Mouse (Mus musculus) stomach, embryonic 15.5 days (tissue): Measurements from ENCODE around the gene Cep350. TPM values are rescaled to one million over a fixed set of nuclear protein-coding genes. Genes with fewer than 3 reads are reported as not detected.
A peak's percentile ranks its signal among the peaks of the same experiment; 100 is the strongest.
"Not testable (repeated sequence)": the region's sequence is repeated elsewhere in the genome, so short reads cannot be mapped to it uniquely, and the experiment has no call there.

Experiments
- ATAC-seq: fragments of 200-750 bp; cut with Nextera tagmentation; 2 replicates; pipeline ENCODE4 v1.8.0; 2017; ENCODE audit warnings: low read depth, moderate number of reproducible peaks, moderate TSS enrichment; ENCODE audit not compliant: insufficient read depth, low FRiP score
- H3K27ac ChIP-seq: fragments of 300-500 bp; sonication (generic); 2 replicates; pipeline ENCODE4 v1.5.1; 2015; ENCODE audit warnings: mild to moderate bottlenecking, inconsistent platforms
- H3K27me3 ChIP-seq: fragments of 300-500 bp; sonication (generic); replicated peaks from 2 replicates; pipeline ENCODE4 v1.6.1; 2015; ENCODE audit warnings: inconsistent platforms
- H3K36me3 ChIP-seq: fragments of 300-500 bp; sonication (generic); 2 replicates; pipeline ENCODE4 v1.6.1; 2015; ENCODE audit warnings: inconsistent platforms
- H3K4me1 ChIP-seq: fragments of 300-500 bp; sonication (generic); 2 replicates; pipeline ENCODE4 v1.6.1; 2015; ENCODE audit warnings: inconsistent platforms
- H3K4me2 ChIP-seq: fragments of 300-500 bp; sonication (generic); 2 replicates; pipeline ENCODE4 v1.6.1; 2015; ENCODE audit warnings: mild to moderate bottlenecking, inconsistent platforms
- H3K4me3 ChIP-seq: fragments of 300-500 bp; sonication (generic); replicated peaks from 2 replicates; pipeline ENCODE4 v1.5.1; 2015; ENCODE audit warnings: inconsistent platforms
- H3K9ac ChIP-seq: fragments of 300-500 bp; sonication (generic); 2 replicates; pipeline ENCODE4 v1.6.1; 2015; ENCODE audit warnings: inconsistent platforms
- H3K9me3 ChIP-seq: fragments of 300-500 bp; sonication (generic); 2 replicates; pipeline ENCODE4 v1.6.1; 2016; ENCODE audit warnings: inconsistent platforms
- WGBS: fragments of 180-500 bp; shearing (Covaris S2); methylation state at CpG from one replicate; pipeline ENCODE4 v1.1.7; 2015; 5-methylcytosine and 5-hydroxymethylcytosine counted together
- polyA plus RNA-seq: library from polyadenylated mRNA; unstranded; fragments of >200 nt; fragmentation: Nextera tagmentation; extraction: Ambion mirVana; gene quantifications from 2 replicates; pipeline ENCODE4 v1.2.1, GENCODE M21; 2015

The Cep350 gene
- polyA plus RNA-seq, 1 experiment from 2014 or later, result 12.6 TPM

- no peak for ATAC-seq
- Histone ChIP-seq H3K9me3 (no peaks in the 10 kb centered on the region), H3K36me3 (no peaks in the 10 kb centered on the region), H3K4me3 (no peak overlapping the region), H3K27ac (no peak overlapping the region), H3K4me2 (no peak overlapping the region), H3K27me3 (no peaks in the 10 kb centered on the region), H3K9ac (no peak overlapping the region), H3K4me1 (no peaks in the 10 kb centered on the region)
- 45% methylated on average over 2 of the region's 2 CpGs for WGBS
Measured at GRCm38 (mm10) chr1:155974931-155975330, 1.9 kb upstream of the Cep350 start.

DNA sequence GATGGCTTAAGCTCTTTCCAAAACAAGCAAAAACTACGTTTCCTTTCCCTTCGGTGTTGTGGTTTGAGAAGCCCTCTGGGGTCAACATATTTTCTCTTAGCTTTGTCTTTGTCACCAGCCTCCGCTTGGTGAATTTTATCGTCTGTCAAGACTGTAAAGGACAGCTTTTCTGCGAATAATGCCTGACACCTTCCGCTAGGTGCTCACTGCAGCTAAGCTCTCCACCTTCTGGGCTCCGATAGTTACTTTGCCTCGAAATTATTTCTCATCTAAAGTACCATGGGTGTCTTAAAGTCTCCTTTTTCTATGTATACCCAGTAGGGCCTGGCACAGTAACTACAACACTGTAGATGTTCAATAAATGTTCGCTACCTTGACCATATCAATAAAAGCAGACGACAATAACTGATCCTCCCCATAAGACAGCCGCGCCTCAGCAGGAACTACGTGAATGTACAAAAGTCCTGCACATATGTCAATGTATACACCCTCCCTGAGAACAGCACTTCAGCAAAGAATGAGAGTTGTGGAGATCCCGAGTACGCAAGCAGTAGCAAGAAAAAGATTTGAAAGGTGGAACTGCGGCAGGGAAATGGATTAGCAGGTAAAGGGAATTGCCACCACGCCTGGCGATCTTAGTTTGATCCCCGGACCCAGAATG lies 794 bp upstream of the Cep350 start:
- Histone ChIP-seq H3K4me1 (no peaks in the 10 kb centered on the region), H3K4me3 (peak overlapping the region; percentile 69), H3K4me2 (peak overlapping the region; percentile 76), H3K36me3 (no peaks in the 10 kb centered on the region), H3K27ac (peak overlapping the region; percentile 95), H3K27me3 (no peaks in the 10 kb centered on the region), H3K9me3 (no peaks in the 10 kb centered on the region), H3K9ac (peak overlapping the region; percentile 52)
- no peak for ATAC-seq
- WGBS, result 5% methylated on average over 19 of the region's 19 CpGs

DNA sequence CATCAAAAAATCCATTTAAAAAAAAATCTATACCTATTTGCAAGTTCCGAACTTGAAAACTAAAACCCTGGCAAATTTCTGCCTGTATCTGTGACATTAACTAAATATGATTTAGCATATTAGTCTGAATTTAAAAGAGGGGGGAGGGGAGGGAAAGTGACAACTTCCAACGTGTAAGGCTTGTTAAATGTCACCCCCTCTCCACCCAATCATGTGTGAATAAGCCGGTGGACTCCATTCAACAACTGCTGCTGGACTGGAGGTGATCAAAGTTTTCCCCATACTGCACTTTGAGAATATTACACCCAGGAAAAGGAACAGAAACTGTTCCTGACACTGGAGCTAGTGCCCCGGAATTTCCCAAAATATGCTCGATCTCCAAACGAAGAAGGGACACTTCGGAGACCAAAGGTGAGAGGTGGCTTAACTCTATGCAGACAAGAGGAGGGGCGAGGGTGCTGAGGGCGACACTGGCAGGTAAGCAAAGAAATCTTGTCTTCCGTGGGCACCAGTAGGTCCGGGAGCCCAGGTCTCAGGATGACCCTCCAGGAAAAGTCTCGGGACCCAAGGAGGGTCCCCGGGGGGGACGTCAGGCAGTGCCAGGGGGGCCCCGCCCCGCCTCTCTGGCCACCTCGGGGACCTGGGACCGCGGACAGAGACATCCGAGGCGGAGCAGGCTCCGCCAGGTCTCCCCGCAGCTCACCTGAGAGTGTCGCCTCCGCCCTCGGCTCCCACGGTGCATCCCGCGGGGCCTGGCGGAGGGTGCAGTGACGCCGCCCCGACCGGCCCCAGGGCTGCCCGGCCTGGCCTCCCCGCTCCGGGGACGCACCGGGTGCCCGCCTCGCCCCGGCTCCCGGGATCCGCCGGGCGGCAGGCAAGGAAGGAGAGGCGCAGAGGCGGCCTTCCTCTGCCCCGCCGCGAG lies 648 bp downstream of the Cep350 start:
- Histone ChIP-seq H3K4me1 (no peaks in the 10 kb centered on the region), H3K4me2 (peak overlapping the region; percentile 59), H3K27me3 (no peaks in the 10 kb centered on the region), H3K27ac (peak overlapping the region; percentile 91), H3K4me3 (peak overlapping the region; percentile 69), H3K36me3 (no peaks in the 10 kb centered on the region), H3K9ac (peak overlapping the region; percentile 80), H3K9me3 (no peaks in the 10 kb centered on the region)
- peak; percentile 36 for ATAC-seq
- WGBS, result 1% methylated on average over 51 of the region's 51 CpGs

- Histone ChIP-seq H3K4me2 (no peak overlapping the region), H3K36me3 (peaks cover 35% of the 10 kb centered on the region)
- WGBS, result 92% methylated on average over 2 of the region's 2 CpGs
Measured at GRCm38 (mm10) chr1:155949170-155949569, 23.9 kb downstream of the Cep350 start.

DNA sequence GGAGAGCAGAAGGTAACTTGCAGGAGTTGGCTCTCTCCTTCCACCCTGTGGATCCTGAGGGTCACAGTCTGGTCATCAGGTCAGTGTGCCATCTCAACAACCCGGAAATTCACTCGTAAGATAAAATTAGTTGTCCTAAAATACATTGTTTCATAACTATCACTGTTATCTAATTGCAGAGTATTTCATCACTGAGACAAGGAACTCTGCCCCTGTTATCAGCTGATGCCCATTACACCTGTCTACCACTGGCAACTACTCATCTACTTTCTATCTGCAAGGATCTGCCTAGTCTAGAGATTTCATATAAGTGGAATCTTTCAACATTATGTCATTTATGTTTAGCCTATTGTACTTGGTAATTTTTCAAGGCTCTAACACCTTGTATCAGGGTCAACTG lies 28.7 kb downstream of the Cep350 start:
- 87% methylated on average over 2 of the region's 2 CpGs for WGBS
- H3K27me3 ChIP-seq, result no peaks in the 10 kb centered on the region
- ATAC-seq, result no peak
- peaks cover 13% of the 10 kb centered on the region; the same call in 1 of the 2 replicates for H3K36me3 ChIP-seq
- H3K4me1 ChIP-seq, result no peaks in the 10 kb centered on the region
- H3K4me2 ChIP-seq, result no peak overlapping the region
- H3K4me3 ChIP-seq, result no peak overlapping the region
- no peaks in the 10 kb centered on the region for H3K9me3 ChIP-seq
- no peak overlapping the region for H3K9ac ChIP-seq
- H3K27ac ChIP-seq, result no peak overlapping the region

More at GRCm38 (mm10) chr1:155949170-155949569, 23.9 kb downstream of the Cep350 start:
- Histone ChIP-seq H3K9ac (no peak overlapping the region), H3K4me3 (no peak overlapping the region), H3K27me3 (no peaks in the 10 kb centered on the region), H3K27ac (no peak overlapping the region), H3K9me3 (no peaks in the 10 kb centered on the region), H3K4me1 (no peaks in the 10 kb centered on the region)
- no peak for ATAC-seq

- H3K27me3 ChIP-seq, result no peaks in the 10 kb centered on the region
- H3K4me3 ChIP-seq, result no peak overlapping the region
- ATAC-seq, result no peak
- H3K9ac ChIP-seq, result no peak overlapping the region
- H3K27ac ChIP-seq, result no peak overlapping the region
- 85% methylated on average over 2 of the region's 2 CpGs for WGBS
- H3K36me3 ChIP-seq, result peaks cover 25% of the 10 kb centered on the region
- no peaks in the 10 kb centered on the region for H3K4me1 ChIP-seq
- no peaks in the 10 kb centered on the region for H3K9me3 ChIP-seq
- no peak overlapping the region for H3K4me2 ChIP-seq
Measured at GRCm38 (mm10) chr1:155937416-155937815, 35.6 kb downstream of the Cep350 start.

DNA sequence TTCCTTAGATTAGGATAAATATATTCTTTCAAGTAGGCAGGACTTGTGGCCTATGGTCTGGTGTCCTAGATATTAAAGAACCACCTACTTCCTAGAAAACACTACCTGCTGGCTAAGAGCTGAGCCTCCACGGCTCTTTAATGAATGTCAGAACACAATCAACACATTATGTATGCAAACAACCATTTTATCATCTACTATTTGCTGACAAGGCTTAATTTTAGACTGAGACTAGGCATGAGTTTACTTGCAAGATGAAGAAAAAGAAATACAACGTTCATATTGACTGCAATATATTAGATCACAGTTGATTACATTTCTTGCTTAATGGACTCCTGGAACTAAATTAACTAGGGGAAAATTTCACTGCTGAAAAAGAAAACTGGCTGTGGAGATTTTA lies 38.4 kb downstream of the Cep350 start:
- peaks cover 31% of the 10 kb centered on the region for H3K36me3 ChIP-seq

GRCm38 (mm10) chr1:155903561-155903960 lies 69.5 kb downstream of the Cep350 start:
- 92% methylated on average over 3 of the region's 3 CpGs for WGBS
- H3K4me3 ChIP-seq, result no peak overlapping the region
- no peak overlapping the region for H3K9ac ChIP-seq
- no peaks in the 10 kb centered on the region for H3K9me3 ChIP-seq
- H3K4me2 ChIP-seq, result no peak overlapping the region
- H3K4me1 ChIP-seq, result no peaks in the 10 kb centered on the region
- no peak overlapping the region for H3K27ac ChIP-seq
- no peak for ATAC-seq
- H3K36me3 ChIP-seq, result peaks cover 34% of the 10 kb centered on the region
- H3K27me3 ChIP-seq, result no peaks in the 10 kb centered on the region

More for the DNA sequence above, 38.4 kb downstream of the Cep350 start:
- H3K9me3 ChIP-seq, result no peaks in the 10 kb centered on the region
- no peak overlapping the region for H3K9ac ChIP-seq
- H3K4me2 ChIP-seq, result no peak overlapping the region
- H3K27ac ChIP-seq, result no peak overlapping the region
- no peak overlapping the region for H3K4me3 ChIP-seq
- H3K4me1 ChIP-seq, result no peaks in the 10 kb centered on the region
- 79% methylated on average over 2 of the region's 2 CpGs for WGBS
- no peaks in the 10 kb centered on the region for H3K27me3 ChIP-seq
- ATAC-seq, result no peak

- no peak for ATAC-seq
- H3K27ac ChIP-seq, result no peak overlapping the region
- H3K27me3 ChIP-seq, result no peaks in the 10 kb centered on the region
- H3K9ac ChIP-seq, result no peak overlapping the region
- no peak overlapping the region for H3K4me3 ChIP-seq
- H3K4me1 ChIP-seq, result no peaks in the 10 kb centered on the region
- no peaks in the 10 kb centered on the region for H3K9me3 ChIP-seq
- 93% methylated on average over 8 of the region's 8 CpGs for WGBS
- H3K4me2 ChIP-seq, result no peak overlapping the region
- peaks cover 35% of the 10 kb centered on the region for H3K36me3 ChIP-seq
Measured at GRCm38 (mm10) chr1:155901348-155901747, 71.7 kb downstream of the Cep350 start.

DNA sequence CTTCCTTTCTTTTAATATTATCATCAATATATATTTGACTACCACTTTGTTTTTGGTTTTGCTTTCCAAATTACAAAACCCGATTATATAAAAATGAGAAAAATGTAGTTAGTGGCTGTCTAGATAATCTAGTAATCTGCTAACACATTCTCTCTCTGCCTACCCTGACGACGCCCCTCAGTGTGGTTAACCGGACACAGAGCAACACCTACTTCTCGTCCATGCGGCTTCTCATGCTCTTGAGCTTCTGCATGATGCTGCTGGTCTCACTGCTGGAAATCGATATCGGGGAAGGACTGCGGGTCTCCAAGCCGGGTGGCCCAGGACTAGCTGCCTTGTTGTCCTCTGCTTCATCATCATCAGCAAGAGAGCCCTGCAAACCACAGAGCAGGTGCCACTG lies 78.7 kb downstream of the Cep350 start:
- Histone ChIP-seq H3K4me3 (no peak overlapping the region), H3K36me3 (peaks cover 38% of the 10 kb centered on the region), H3K27me3 (no peaks in the 10 kb centered on the region), H3K4me2 (no peak overlapping the region), H3K9ac (no peak overlapping the region), H3K27ac (no peak overlapping the region), H3K9me3 (no peaks in the 10 kb centered on the region), H3K4me1 (no peaks in the 10 kb centered on the region)
- whole genome bisulfite sequencing, result 93% methylated on average over 10 of the region's 10 CpGs
- no peak for ATAC-seq

- no peak overlapping the region for H3K27ac ChIP-seq
- 66% methylated on average over 2 of the region's 2 CpGs for WGBS
- no peak overlapping the region for H3K4me3 ChIP-seq
- H3K4me2 ChIP-seq, result no peak overlapping the region
- H3K9me3 ChIP-seq, result no peaks in the 10 kb centered on the region
- H3K4me1 ChIP-seq, result no peaks in the 10 kb centered on the region
- peaks cover 16% of the 10 kb centered on the region for H3K36me3 ChIP-seq
- no peaks in the 10 kb centered on the region for H3K27me3 ChIP-seq
- no peak overlapping the region for H3K9ac ChIP-seq
- no peak for ATAC-seq
Measured at GRCm38 (mm10) chr1:155886846-155887245, 86.2 kb downstream of the Cep350 start.

DNA sequence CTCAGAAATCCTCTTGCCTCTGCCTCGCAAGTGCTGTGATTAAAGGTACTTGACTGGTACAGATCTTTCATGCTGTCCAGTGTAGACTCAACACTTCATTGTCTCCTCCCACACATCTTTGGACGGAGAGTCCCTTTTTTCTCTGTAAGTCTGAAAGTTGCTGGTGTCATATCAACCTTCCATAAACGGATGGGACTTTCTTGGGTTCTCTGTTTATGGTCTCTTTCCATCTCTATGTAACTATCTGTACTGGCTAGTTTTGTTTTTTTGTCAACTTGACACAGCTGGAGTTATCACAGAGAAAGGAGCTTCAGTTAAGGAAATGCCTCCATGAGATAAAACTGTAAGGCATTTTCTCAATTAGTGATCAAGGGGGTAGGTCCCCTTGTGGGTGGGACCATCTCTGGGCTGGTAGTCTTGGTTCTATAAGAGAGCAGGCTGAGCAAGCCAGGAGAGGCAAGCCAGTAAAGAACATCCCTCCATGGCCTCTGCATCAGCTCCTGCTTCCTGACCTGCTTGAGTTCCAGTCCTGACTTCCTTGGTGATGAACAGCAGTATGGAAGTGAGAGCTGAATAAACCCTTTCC lies 90.3 kb downstream of the Cep350 start:
- not testable (repeated sequence) for H3K27ac ChIP-seq, H3K4me2 ChIP-seq, H3K27me3 ChIP-seq, ATAC-seq, H3K9me3 ChIP-seq, H3K9ac ChIP-seq, H3K4me1 ChIP-seq, H3K4me3 ChIP-seq
- peaks cover 25% of the 10 kb centered on the region for H3K36me3 ChIP-seq
- 73% methylated on average over 3 of the region's 3 CpGs for WGBS
